Mouse (Mus musculus): ENCODE measurements around the gene Ube2d3. TPM values are rescaled to one million over a fixed set of nuclear protein-coding genes. Genes with fewer than 3 reads are reported as not detected.
"Not testable (repeated sequence)": the region's sequence is repeated elsewhere in the genome, so short reads cannot be mapped to it uniquely, and the experiment has no call there.

Gene Ube2d3
- total RNA-seq, 1 experiment from 2014 or later = 485 TPM

DNA sequence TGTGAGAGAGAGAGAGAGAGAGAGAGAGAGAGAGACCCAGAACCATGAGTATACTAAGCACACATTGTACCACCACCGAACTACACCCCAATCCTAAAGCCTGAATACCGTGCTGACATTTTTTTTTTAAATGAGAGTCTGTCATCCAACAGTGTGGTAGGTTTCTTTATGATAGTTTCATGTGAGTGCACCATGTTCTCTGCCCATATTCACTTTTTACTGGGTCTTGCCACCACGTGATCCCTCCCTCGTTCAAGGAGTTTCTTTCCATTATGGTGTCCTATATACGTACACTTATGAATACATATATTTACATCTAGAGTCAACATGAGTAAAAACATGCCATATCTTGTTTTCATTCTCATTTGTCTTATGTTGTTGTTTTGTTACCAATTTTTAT lies 48.4 kb downstream of the Ube2d3 start:
- ATAC-seq (replicated peaks; ENCODE audit: low read depth, poor library complexity, severe bottlenecking) = 0 out of 2 replicates have a peak, but pooled peaks have one; percentile 5

- ATAC-seq (replicated peaks; ENCODE audit: low read depth, poor library complexity, severe bottlenecking) = no peak
These were observed 49.9 kb downstream of the Ube2d3 start for GRCm38 (mm10) chr3:135487803-135488202.

DNA sequence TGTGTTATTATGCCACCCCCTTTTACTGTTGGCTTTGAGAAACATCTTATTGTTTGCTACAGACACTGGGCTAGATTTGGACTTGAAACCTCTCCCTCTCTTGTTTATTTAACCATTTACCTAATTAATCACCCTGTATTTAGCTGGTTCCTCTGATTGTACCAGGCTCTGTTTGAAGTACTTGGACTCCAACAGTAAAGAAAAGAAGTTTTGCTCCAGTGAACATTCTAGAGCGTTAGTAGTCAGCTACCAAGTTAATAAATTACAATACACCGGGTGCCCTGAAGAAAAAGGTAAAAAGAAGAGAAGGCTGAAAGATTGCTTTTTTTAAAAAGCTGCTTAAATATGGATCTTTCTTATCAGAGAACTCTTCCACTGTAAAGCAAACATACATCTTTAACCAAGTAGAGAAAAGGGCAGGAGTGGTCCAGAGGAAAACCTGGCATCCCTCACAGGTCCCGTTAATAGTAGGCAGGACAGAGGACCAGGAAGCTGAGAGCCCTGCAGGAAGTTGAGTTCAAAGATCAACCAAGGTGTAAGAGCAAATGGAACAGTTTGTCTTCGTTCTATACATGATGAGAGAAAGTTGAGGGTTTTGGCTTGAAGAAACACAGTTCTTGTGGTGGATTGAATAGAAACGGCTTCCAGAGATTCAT lies 52.0 kb downstream of the Ube2d3 start:
- ATAC-seq (replicated peaks; ENCODE audit: low read depth, poor library complexity, severe bottlenecking) = no peak

DNA sequence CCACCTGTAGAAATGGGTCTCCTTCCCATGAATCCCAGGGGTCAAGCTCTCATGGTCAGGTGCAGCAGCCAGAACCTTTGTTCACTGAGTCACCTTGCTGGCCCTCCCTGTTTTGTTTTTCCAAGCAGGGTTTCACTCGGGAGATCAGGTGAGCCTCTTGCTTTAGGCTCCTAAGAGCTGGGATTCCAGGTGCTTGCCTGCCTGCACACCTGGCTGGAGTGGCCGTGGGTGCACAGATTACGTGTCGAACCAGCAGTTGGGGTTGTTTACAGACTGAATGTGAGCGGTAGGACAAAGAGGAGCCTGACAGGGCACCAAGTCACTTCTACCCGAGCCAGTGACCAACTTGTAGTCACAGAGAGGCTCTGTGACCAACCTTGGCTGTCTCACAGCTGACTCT lies 53.2 kb downstream of the Ube2d3 start:
- no peak for ATAC-seq (replicated peaks; ENCODE audit: low read depth, poor library complexity, severe bottlenecking)

DNA sequence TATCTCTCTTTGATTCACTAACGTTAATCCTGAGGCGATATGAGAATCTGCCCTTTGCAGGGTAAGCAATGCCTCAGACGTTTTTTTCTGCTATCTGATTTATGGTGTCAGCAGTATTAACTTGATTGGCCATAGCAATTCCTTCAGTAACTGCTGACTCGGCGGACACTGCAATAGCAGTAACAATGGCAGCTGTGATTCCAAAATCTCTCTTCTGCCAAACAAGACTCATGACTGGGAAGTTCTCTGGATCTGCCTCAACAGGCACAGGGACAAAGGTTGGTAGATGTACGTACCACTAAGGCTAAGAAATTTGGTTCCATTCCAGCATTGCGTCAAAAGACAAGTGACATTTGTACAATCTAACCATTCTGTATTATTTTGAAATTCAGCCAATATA lies 55.4 kb downstream of the Ube2d3 start:
- not testable (repeated sequence) for ATAC-seq (replicated peaks; ENCODE audit: low read depth, poor library complexity, severe bottlenecking)

GRCm38 (mm10) chr3:135497956-135498355 lies 60.0 kb downstream of the Ube2d3 start:
- ATAC-seq (replicated peaks; ENCODE audit: low read depth, poor library complexity, severe bottlenecking) = not testable (repeated sequence)

- peak; percentile 96 for ATAC-seq (replicated peaks; ENCODE audit: low read depth, poor library complexity, severe bottlenecking)
These were observed 60.9 kb downstream of the Ube2d3 start for GRCm38 (mm10) chr3:135498891-135499290.

DNA sequence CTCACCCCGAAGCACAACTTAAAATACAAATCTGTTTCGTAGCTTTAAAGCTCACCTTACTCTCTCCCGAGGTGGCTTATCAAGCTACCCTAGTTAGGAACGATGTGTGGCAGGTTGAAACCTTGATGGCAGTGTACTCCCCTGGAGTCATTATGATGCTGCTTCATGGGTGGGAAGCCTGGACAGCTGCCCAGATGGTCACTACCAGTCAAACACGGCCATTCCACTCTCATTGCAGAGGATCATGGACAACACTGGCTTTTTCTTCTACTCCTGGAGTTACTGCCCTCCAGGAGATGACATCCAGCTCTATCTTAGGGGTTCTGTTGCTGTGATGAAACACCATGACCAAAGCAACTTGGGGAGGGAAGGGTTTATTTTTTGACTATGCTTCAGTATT lies 65.2 kb downstream of the Ube2d3 start:
- no peak for ATAC-seq (replicated peaks; ENCODE audit: low read depth, poor library complexity, severe bottlenecking)

DNA sequence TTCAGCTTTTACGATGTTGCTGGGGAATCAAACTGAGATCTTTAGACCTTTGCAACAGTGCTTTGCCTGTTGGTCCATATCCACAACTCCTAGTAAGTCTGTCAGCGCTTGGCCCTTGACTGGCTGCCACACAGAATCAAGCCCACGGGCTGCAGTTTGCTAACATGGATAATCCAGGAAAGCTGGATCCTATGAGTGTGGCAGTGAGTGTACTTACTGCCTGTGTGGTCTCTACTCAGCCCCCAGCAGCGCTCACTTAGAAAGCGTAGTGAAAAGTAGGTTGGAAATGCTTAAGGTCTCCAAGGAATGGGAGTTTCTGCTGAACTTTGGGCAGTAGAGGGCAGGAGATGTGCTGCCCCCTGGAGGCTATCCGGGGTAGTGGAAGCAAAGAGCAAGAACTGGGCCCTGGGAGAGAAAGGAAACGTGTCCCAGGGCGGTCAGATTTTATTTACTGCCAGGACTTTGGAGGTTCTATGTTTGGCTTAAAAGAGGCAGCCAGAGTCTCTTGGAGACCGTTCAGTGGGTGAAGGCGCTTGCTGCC lies 67.5 kb downstream of the Ube2d3 start:
- peak; percentile 95 for ATAC-seq (replicated peaks; ENCODE audit: low read depth, poor library complexity, severe bottlenecking)

- no peak for ATAC-seq (replicated peaks; ENCODE audit: low read depth, poor library complexity, severe bottlenecking)
These were observed 68.0 kb downstream of the Ube2d3 start for GRCm38 (mm10) chr3:135505916-135506482.

DNA sequence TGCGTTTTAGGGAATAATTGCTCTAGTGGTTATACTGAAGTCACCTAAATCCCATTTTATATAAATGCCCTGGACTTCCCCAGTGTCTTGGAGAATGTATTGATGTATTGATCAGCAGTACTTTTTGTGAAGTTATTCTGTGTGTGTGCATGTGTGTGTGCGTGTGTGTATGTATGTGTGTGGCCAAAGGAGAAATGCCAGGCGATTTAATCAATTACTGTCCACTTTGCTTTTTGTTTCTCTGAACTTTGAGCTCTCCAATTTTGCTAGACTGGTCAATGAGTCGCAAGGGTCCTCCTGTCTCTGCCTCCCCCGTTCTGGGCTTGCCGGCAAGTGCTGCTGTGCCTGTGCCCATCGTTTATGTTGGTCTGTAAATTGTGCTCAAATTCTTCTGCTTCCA lies 69.6 kb downstream of the Ube2d3 start:
- ATAC-seq (replicated peaks; ENCODE audit: low read depth, poor library complexity, severe bottlenecking) = no peak

GRCm38 (mm10) chr3:135508191-135508590 lies 70.2 kb downstream of the Ube2d3 start:
- ATAC-seq (replicated peaks; ENCODE audit: low read depth, poor library complexity, severe bottlenecking) = no peak

- no peak for ATAC-seq (replicated peaks; ENCODE audit: low read depth, poor library complexity, severe bottlenecking)
These were observed 72.4 kb downstream of the Ube2d3 start for GRCm38 (mm10) chr3:135510372-135510771.

DNA sequence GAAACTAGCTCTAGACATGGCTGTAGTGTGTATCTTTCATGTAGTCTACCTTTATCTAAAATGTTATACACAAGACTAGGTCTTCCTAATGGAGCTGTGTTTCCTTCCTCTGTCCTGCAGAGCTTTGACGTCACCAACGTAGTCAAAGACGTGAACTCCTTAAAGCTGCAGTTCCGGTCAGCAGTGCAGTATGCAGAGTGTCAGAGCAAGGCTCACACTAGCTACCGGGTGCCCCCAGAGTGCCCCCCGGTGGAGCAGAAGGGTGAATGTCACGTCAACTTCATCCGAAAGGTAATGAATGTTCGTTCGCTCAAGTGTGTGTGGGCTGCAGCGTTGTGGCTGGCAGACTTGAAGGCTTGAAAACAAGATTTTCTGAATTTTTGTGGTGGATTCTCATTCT lies 73.7 kb downstream of the Ube2d3 start:
- ATAC-seq (replicated peaks; ENCODE audit: low read depth, poor library complexity, severe bottlenecking) = peak; percentile 65

- no peak; the same call in 1 of the 2 replicates for ATAC-seq (replicated peaks; ENCODE audit: low read depth, poor library complexity, severe bottlenecking)
These were observed 75.3 kb downstream of the Ube2d3 start for GRCm38 (mm10) chr3:135513270-135513669.

DNA sequence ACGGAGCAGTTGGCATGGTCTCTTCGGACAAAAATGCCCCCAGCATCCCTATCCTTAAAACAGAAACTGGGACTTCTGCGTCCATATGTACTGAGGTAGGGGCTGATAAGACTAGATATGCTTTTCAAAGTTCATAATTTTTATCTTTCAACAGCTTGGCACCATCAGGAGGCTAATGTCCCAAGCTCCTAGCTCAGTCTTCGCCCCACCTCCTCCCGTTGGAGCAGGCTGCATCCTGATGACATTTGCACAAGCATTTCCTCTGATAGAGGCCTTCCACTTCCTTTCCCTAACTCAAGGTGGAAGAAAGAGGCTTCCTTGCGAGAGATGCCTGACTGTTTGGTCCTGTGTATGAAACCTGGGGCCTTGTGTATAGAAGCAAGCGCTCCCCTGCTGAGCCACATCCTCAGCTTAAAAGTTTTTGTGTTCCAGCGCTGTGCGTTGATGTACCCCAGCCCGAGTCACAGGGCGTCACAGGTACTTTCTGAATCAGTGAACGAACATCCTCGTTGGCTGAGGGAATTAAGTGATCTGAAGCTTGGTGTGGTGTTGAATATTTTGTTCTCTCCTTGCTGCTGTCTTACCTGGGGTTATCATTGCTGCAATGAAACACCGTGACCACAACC lies 76.0 kb downstream of the Ube2d3 start:
- no peak for ATAC-seq (replicated peaks; ENCODE audit: low read depth, poor library complexity, severe bottlenecking)

- ATAC-seq (replicated peaks; ENCODE audit: low read depth, poor library complexity, severe bottlenecking) = no peak
These were observed 77.3 kb downstream of the Ube2d3 start for GRCm38 (mm10) chr3:135515246-135515645.

- ATAC-seq (replicated peaks; ENCODE audit: low read depth, poor library complexity, severe bottlenecking) = peak; percentile 59
These were observed 78.9 kb downstream of the Ube2d3 start for GRCm38 (mm10) chr3:135516891-135517290.
